15 mouse cellular contexts compared by ENCODE assay signal in genomic region chr12:100313209-100313608, GRCm38 (mm10).
DNase-seq lines count a peak whose midpoint lies in the region; ATAC-seq and TF ChIP-seq lines count a peak whose summit lies in the region.
"Had no signal": no experiment of that assay in that cellular context is flagged by ENCODE, and none has a peak within 500 bp of the region (broad histone marks: within the 10 kb centered on the region; RNA-seq: fewer than 3 reads in every experiment).

No protein-coding gene starts in this region.

- no peaks in the 10 kb centered on the region for H3K36me3 ChIP-seq in forebrain, embryonic 13.5 days (ENCODE audit: poor library complexity, severe bottlenecking)
- no peaks in the 10 kb centered on the region for H3K36me3 ChIP-seq in forebrain, embryonic 14.5 days (ENCODE audit: control insufficient read depth, insufficient read depth, low read length)
- H3K36me3 ChIP-seq in forebrain, postnatal 0 days (ENCODE audit: insufficient read depth), result peaks cover 7% of the 10 kb centered on the region; the same call in 1 of the 2 replicates
- no peaks in the 10 kb centered on the region for H3K36me3 ChIP-seq in midbrain, embryonic 14.5 days (ENCODE audit: control insufficient read depth, insufficient read depth, low read length)
- H3K36me3 ChIP-seq: heart, embryonic 15.5 days had no signal

- no peak for ATAC-seq in forebrain, embryonic 13.5 days
- no peak for ATAC-seq in forebrain, embryonic 14.5 days
- ATAC-seq in forebrain, postnatal 0 days, result no peak
- no peak for ATAC-seq in midbrain, embryonic 14.5 days (ENCODE audit: low FRiP score, low TSS enrichment)
- ATAC-seq: CD4-positive, CD25-positive, alpha-beta regulatory T cell, adult 4 months had no signal

- H3K27ac ChIP-seq in forebrain, embryonic 13.5 days, result peak overlapping the region; percentile 55
- no peak overlapping the region; the same call in 1 of the 2 replicates for H3K27ac ChIP-seq in forebrain, embryonic 14.5 days (ENCODE audit: low read depth, low read length)
- H3K27ac ChIP-seq in forebrain, postnatal 0 days (ENCODE audit: low read depth, low read length), result peak overlapping the region; percentile 79
- H3K27ac ChIP-seq in midbrain, embryonic 14.5 days (replicated peaks; ENCODE audit: low read depth, low read length), result peak overlapping the region; percentile 86
- no peak overlapping the region; the same call in 1 of the 2 replicates for H3K27ac ChIP-seq in gastrocnemius, adult 2 months
- H3K27ac ChIP-seq: heart, embryonic 15.5 days had no signal

- no peak for DNase-seq in forebrain, embryonic 14.5 days (ENCODE audit: low spot score)
- peak; percentile 91 for DNase-seq in 3T3-L1 (ENCODE audit: low read depth, low spot score)
- no peak for DNase-seq in forebrain, postnatal 0 days
- no peak for DNase-seq in midbrain, embryonic 14.5 days
- DNase-seq in embryo, embryonic 11 days, result no peak
- no peak for DNase-seq in urinary bladder, postnatal 14 days (ENCODE audit: low spot score)
- no peak for DNase-seq in gastrocnemius, adult 2 months
- DNase-seq: adrenal gland, adult 8-10 months; cerebellum, adult 11-12 months; kidney, adult 9 months; right cerebral cortex, postnatal 4 days; thymus, adult 18-20 months had no signal

- H3K4me3 ChIP-seq in forebrain, embryonic 13.5 days, result no peak overlapping the region
- no peak overlapping the region for H3K4me3 ChIP-seq in forebrain, embryonic 14.5 days (ENCODE audit: low read depth, low read length)
- no peak overlapping the region for H3K4me3 ChIP-seq in forebrain, postnatal 0 days (ENCODE audit: low read depth, low read length)
- H3K4me3 ChIP-seq in midbrain, embryonic 14.5 days (replicated peaks; ENCODE audit: low read depth, low read length), result no peak overlapping the region
- no peak overlapping the region for H3K4me3 ChIP-seq in gastrocnemius, adult 2 months
- H3K4me3 ChIP-seq: heart, embryonic 15.5 days had no signal

- intact Hi-C loops in gastrocnemius, adult 2 months (cut with DNase I), result no loop called here

- peaks cover 83% of the 10 kb centered on the region for H3K4me1 ChIP-seq in forebrain, embryonic 13.5 days
- peaks cover 70% of the 10 kb centered on the region for H3K4me1 ChIP-seq in forebrain, embryonic 14.5 days (ENCODE audit: control insufficient read depth, insufficient read depth, low read length)
- H3K4me1 ChIP-seq in forebrain, postnatal 0 days (ENCODE audit: insufficient read depth), result peaks cover 15% of the 10 kb centered on the region
- peaks cover 65% of the 10 kb centered on the region for H3K4me1 ChIP-seq in midbrain, embryonic 14.5 days (ENCODE audit: control insufficient read depth, insufficient read depth, low read length)

- H3K27me3 ChIP-seq in forebrain, embryonic 13.5 days, result no peaks in the 10 kb centered on the region
- H3K27me3 ChIP-seq in forebrain, embryonic 14.5 days (replicated peaks; ENCODE audit: control insufficient read depth, insufficient read depth, low read length), result no peaks in the 10 kb centered on the region
- H3K27me3 ChIP-seq in forebrain, postnatal 0 days (ENCODE audit: insufficient read depth, low read length), result no peaks in the 10 kb centered on the region
- no peaks in the 10 kb centered on the region for H3K27me3 ChIP-seq in midbrain, embryonic 14.5 days (ENCODE audit: control insufficient read depth, insufficient read depth, low read length)
- H3K27me3 ChIP-seq: heart, embryonic 15.5 days had no signal

- H3K4me2 ChIP-seq in forebrain, embryonic 13.5 days, result no peak overlapping the region
- no peak overlapping the region for H3K4me2 ChIP-seq in forebrain, embryonic 14.5 days (ENCODE audit: low read length)
- H3K4me2 ChIP-seq in forebrain, postnatal 0 days (ENCODE audit: low read depth), result no peak overlapping the region
- H3K4me2 ChIP-seq in midbrain, embryonic 14.5 days (ENCODE audit: low read length), result no peak overlapping the region
- H3K4me2 ChIP-seq: heart, embryonic 15.5 days had no signal

- 75% methylated on average over 6 of the region's 6 CpGs for WGBS in forebrain, embryonic 13.5 days
- WGBS in forebrain, embryonic 14.5 days, result 85% methylated on average over 6 of the region's 6 CpGs
- 60% methylated on average over 6 of the region's 6 CpGs for WGBS in forebrain, postnatal 0 days
- 74% methylated on average over 6 of the region's 6 CpGs for WGBS in midbrain, embryonic 14.5 days

- TF ChIP-seq CTCF in forebrain, postnatal 0 days (IDR thresholded peaks at IDR 0.05; ENCODE audit: low read depth), result no peak
- no peak for TF ChIP-seq CTCF in gastrocnemius, adult 2 months (IDR thresholded peaks at IDR 0.05)

- no peak overlapping the region; the same call in 1 of the 2 replicates for H3K9ac ChIP-seq in forebrain, embryonic 13.5 days
- no peak overlapping the region for H3K9ac ChIP-seq in forebrain, embryonic 14.5 days (ENCODE audit: low read length)
- H3K9ac ChIP-seq in forebrain, postnatal 0 days, result no peak overlapping the region
- H3K9ac ChIP-seq in midbrain, embryonic 14.5 days (replicated peaks; ENCODE audit: low read length), result 0 out of 2 replicates have a peak overlapping the region, but pooled peaks have one; percentile 24
- H3K9ac ChIP-seq: heart, embryonic 15.5 days had no signal

- no peaks in the 10 kb centered on the region for H3K9me3 ChIP-seq in forebrain, embryonic 13.5 days (replicated peaks)
- H3K9me3 ChIP-seq in forebrain, embryonic 14.5 days (replicated peaks; ENCODE audit: control insufficient read depth, low read length), result no peaks in the 10 kb centered on the region
- no peaks in the 10 kb centered on the region for H3K9me3 ChIP-seq in forebrain, postnatal 0 days (ENCODE audit: low read length)
- H3K9me3 ChIP-seq in midbrain, embryonic 14.5 days (ENCODE audit: control insufficient read depth, low read length), result no peaks in the 10 kb centered on the region
- H3K9me3 ChIP-seq: heart, embryonic 15.5 days had no signal

Comparison
In these comparisons a context has a peak if more than half of its experiments do, and no peak if none do; other contexts are left out.
1. H3K27ac ChIP-seq: peak in forebrain, embryonic 13.5 days (single experiment), forebrain, postnatal 0 days (single experiment) and midbrain, embryonic 14.5 days (single experiment); none in forebrain, embryonic 14.5 days (single experiment) and gastrocnemius, adult 2 months (single experiment).